Mouse (Mus musculus): ENCODE measurements at regions not wholly inside any gene's neighbourhood (a gene's known extent, or its start where the extent isn't known, plus 50 kb on each side); places are given as distances from the start of the nearest gene placed in this dataset.

DNA sequence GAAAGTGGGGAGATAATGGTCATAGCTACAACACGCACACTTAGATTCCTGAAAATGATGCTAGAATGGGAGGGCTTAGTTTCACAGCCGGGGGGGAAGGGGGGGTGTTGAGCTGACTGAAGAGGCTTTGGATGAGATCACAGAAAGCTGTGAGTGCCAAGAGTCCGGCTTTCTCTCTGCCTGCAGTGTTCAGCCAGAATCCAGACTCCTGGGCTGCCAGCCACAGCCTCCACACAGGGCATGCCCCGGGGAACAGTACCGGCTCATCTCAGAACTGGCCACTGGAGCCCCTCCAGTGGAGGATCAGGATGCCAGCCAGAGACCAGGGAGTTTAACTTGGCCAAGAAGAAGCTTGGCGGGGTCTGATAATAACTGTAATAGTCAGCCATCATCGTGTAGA lies 85.7 kb downstream of the Vcpkmt start:
- no peak for TF ChIP-seq GATA4 (IDR thresholded peaks at IDR 0.05; ENCODE audit: insufficient replicate concordance, low read length)

DNA sequence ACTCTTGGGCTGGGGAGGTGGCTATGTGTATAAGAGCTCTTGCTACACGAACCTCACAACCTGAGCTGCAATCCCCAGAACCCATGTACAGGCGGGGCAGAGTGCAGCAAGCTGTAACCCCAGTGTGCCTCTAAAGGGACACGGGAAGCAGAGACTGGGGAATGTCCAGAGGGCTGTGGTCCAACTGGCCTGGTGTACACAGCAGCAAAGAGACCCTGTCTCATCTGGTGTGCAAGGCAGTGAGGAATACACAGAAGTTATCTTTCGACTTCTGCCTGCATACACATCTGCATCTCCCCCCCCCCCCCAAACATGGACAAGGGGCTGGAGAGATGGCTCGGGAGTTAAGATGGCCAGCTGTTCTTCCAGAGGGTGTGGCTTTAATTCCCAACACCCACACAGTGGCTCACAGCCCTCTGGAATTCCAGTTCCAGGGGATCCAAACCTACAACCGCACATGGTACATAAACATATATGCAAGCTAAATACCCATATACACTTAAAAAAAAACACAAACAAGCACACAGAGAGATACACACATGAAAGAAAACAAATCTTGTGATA lies 86.4 kb downstream of the Vcpkmt start:
- TF ChIP-seq GATA4 (IDR thresholded peaks at IDR 0.05; ENCODE audit: insufficient replicate concordance, low read length), result no peak

DNA sequence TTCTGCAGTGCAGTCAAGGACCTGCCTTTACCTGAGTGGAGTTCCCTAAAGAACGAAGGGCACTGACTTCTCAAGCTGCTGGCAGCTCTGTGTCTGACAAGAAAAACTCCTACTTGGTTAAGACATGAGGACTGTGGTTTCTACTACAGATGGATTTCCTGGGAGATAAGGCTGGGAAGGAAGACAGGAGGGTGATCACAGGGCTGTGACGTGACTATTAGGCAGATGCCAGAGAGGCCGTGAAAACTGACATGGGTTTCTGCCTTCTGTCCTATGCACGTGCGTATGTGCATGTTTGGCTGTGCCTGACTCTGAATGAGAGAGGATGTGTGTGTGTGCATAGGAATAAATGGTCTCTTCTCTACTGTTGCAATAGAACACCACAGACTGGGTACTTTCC lies 87.1 kb downstream of the Vcpkmt start:
- no peak for TF ChIP-seq GATA4 (IDR thresholded peaks at IDR 0.05; ENCODE audit: insufficient replicate concordance, low read length)

DNA sequence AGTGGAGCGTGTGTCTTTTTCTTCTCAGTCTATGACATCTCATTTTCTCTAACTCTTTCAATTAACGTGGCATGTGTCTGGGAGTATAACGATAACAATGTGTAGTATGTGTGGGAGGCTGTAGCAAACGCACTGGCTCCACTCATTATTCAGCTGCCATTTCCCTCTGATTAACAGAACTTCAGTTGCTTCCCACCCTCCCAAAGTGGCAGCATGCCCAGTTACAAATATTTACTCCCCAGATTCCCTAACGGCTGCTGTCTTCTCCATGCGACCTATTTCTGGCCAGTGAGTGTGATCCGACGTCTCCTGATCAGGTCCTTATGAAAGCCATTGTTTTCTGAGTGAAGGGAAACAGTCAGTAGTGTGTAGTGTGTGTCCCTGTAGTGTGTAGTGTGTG lies 88.2 kb downstream of the Vcpkmt start:
- TF ChIP-seq GATA4 (IDR thresholded peaks at IDR 0.05; ENCODE audit: insufficient replicate concordance, low read length), result no peak

DNA sequence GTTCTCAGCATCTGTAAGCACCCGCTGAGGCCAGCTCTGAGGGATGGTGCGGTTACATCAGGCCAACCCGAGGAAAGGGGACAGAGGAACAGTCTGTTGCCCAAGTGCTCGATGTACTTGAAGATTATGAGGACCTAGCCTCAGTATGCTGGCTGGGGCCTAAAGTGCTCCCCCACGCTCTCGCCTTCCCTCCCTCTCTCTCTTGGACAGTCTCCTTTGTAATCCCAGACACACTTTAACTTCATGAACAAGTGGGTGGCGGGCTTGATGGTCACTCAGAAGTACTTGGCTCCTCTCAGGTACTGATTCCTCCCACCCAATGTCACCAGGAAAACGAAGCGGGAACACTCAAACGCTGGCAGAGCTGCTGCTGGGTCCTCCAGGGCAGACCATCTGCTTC lies 93.1 kb downstream of the Vcpkmt start:
- TF ChIP-seq GATA4 (IDR thresholded peaks at IDR 0.05; ENCODE audit: insufficient replicate concordance, low read length), result no peak

- no peak for TF ChIP-seq GATA4 (IDR thresholded peaks at IDR 0.05; ENCODE audit: insufficient replicate concordance, low read length)
Measured at GRCm38 (mm10) chr12:69486903-69487302, 95.9 kb downstream of the Vcpkmt start.

- peak; percentile 7; the same call in 1 of the 2 replicates for TF ChIP-seq GATA4 (IDR thresholded peaks at IDR 0.05; ENCODE audit: insufficient replicate concordance, low read length)
Measured at GRCm38 (mm10) chr12:69485652-69486651, 96.9 kb downstream of the Vcpkmt start.

GRCm38 (mm10) chr12:69481420-69481819 lies 101.4 kb downstream of the Vcpkmt start:
- TF ChIP-seq GATA4 (IDR thresholded peaks at IDR 0.05; ENCODE audit: insufficient replicate concordance, low read length), result no peak

DNA sequence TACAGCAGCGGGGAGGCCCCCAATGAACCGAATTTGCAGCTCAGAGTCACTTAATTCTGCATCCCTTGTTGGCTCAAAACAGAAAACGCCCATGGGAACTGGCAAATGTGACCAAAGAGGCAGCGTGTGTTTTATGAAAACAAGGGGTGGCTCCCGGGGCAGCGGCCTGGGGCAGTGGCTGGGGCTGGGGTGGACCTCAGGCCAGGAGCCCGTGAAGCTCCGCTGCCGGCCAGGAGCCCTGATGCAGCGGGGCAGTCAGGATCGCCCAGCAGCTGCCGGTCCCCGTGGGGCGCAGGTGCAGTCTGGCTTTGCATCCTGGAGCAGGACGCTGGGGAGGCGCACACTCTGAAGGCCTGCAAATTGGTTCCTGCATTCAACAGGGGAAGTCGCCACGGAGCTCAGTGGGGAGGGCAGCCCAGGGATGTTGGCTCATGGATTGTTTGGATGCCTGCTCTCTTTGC lies 104.4 kb upstream of the Gm9887 start:
- no peak for TF ChIP-seq GATA4 (IDR thresholded peaks at IDR 0.05; ENCODE audit: insufficient replicate concordance, low read length)

GRCm38 (mm10) chr12:69476131-69476530 lies 103.9 kb upstream of the Gm9887 start:
- TF ChIP-seq GATA4 (IDR thresholded peaks at IDR 0.05; ENCODE audit: insufficient replicate concordance, low read length), result no peak

- TF ChIP-seq GATA4 (IDR thresholded peaks at IDR 0.05; ENCODE audit: insufficient replicate concordance, low read length), result no peak
Measured at GRCm38 (mm10) chr12:69474916-69475661, 102.8 kb upstream of the Gm9887 start.

- TF ChIP-seq GATA4 (IDR thresholded peaks at IDR 0.05; ENCODE audit: insufficient replicate concordance, low read length), result no peak
Measured at GRCm38 (mm10) chr12:69474141-69474915, 102.1 kb upstream of the Gm9887 start.

- no peak for TF ChIP-seq GATA4 (IDR thresholded peaks at IDR 0.05; ENCODE audit: insufficient replicate concordance, low read length)
Measured at GRCm38 (mm10) chr12:69473379-69474057, 101.3 kb upstream of the Gm9887 start.

DNA sequence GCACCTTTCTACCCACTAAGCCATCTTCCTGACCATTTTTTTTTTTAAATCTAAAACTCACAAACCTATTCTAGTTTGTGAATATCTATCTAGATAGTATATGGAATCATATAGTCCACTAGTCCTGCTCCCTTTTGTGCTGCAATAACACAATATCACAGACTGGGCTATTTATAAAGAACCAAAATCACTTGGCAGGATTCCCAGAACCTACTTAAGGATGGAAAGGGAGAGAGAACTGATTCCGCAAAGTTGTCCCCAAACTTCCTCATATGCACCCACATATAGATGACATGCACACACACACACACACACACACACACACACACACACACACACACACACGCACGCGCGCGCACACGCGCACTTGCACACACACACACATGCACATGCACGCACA lies 100.7 kb upstream of the Gm9887 start:
- TF ChIP-seq GATA4 (IDR thresholded peaks at IDR 0.05; ENCODE audit: insufficient replicate concordance, low read length), result no peak
